Mouse (Mus musculus) heart, embryonic 15.5 days (tissue): ENCODE measurements around the gene Dnaja1. TPM values are rescaled to one million over a fixed set of nuclear protein-coding genes. Genes with fewer than 3 reads are reported as not detected.

ENCODE experiments used
- ATAC-seq: fragments of 200-750 bp; cut with Nextera tagmentation; replicated peaks from 2 replicates; pipeline ENCODE4 v1.8.0; 2017; ENCODE audit warnings: low read depth, moderate TSS enrichment; ENCODE audit not compliant: insufficient number of reproducible peaks, insufficient read depth, low FRiP score
- H3K27ac ChIP-seq: fragments of 300-500 bp; sonication (generic); 2 replicates; pipeline ENCODE4 v1.5.1; 2015; ENCODE audit warnings: mild to moderate bottlenecking, inconsistent platforms
- H3K27me3 ChIP-seq: fragments of 300-500 bp; sonication (generic); 2 replicates; pipeline ENCODE4 v1.6.1; 2015; ENCODE audit warnings: inconsistent platforms
- H3K36me3 ChIP-seq: fragments of 300-500 bp; sonication (generic); 2 replicates; pipeline ENCODE4 v1.6.1; 2015; ENCODE audit warnings: mild to moderate bottlenecking, inconsistent platforms
- H3K4me1 ChIP-seq: fragments of 300-500 bp; sonication (generic); replicated peaks from 2 replicates; pipeline ENCODE4 v1.6.1; 2015; ENCODE audit warnings: inconsistent platforms
- H3K4me2 ChIP-seq: fragments of 300-500 bp; sonication (generic); 2 replicates; pipeline ENCODE4 v1.6.1; 2015; ENCODE audit warnings: inconsistent platforms, mild to moderate bottlenecking, moderate library complexity
- H3K4me3 ChIP-seq: fragments of 300-500 bp; sonication (generic); 2 replicates; pipeline ENCODE4 v1.5.1; 2015; ENCODE audit warnings: mild to moderate bottlenecking, inconsistent platforms
- H3K9ac ChIP-seq: fragments of 300-500 bp; sonication (generic); 2 replicates; pipeline ENCODE4 v1.6.1; 2015; ENCODE audit warnings: mild to moderate bottlenecking, inconsistent platforms
- H3K9me3 ChIP-seq: fragments of 300-500 bp; sonication (generic); replicated peaks from 2 replicates; pipeline ENCODE4 v1.6.1; 2016; ENCODE audit warnings: inconsistent platforms
- WGBS: fragments of 180-500 bp; shearing (Covaris S2); methylation state at CpG from one replicate; pipeline ENCODE4 v1.1.7; 2015; ENCODE audit warnings: mixed read lengths; 5-methylcytosine and 5-hydroxymethylcytosine counted together
- polyA plus RNA-seq: library from polyadenylated mRNA; unstranded; fragments of >200 nt; fragmentation: Nextera tagmentation; extraction: Ambion mirVana; gene quantifications from 2 replicates; pipeline ENCODE4 v1.2.1, GENCODE M21; 2015

The Dnaja1 gene
- polyA plus RNA-seq, 1 experiment from 2014 or later: 250 TPM

GRCm38 (mm10) chr4:40757780-40758420 lies 36.0 kb downstream of the Dnaja1 start, which contains the start of gene Smu1:
Smu1 (minus strand) TSS chr4:40757923.
- Histone ChIP-seq H3K27ac (peak within 1 kb of the TSS; percentile 65), H3K9me3 (no peaks in the 10 kb centered on the region), H3K4me3 (peak within 1 kb of the TSS; percentile 99), H3K4me2 (peak within 1 kb of the TSS; percentile 80), H3K4me1 (peaks cover 5% of the 10 kb centered on the region), H3K27me3 (no peaks in the 10 kb centered on the region), H3K36me3 (peaks cover 28% of the 10 kb centered on the region), H3K9ac (peak within 1 kb of the TSS; percentile 89)
- ATAC-seq: peak; percentile 97
- WGBS: under 1% methylated on average over 40 of the region's 40 CpGs

GRCm38 (mm10) chr4:40759876-40760275 lies 37.9 kb downstream of the Dnaja1 start:
- peaks cover 5% of the 10 kb centered on the region for H3K4me1 ChIP-seq
- no peak for ATAC-seq
- no peaks in the 10 kb centered on the region for H3K9me3 ChIP-seq
- no peak overlapping the region for H3K4me3 ChIP-seq
- no peak overlapping the region for H3K27ac ChIP-seq
- peaks cover 9% of the 10 kb centered on the region for H3K36me3 ChIP-seq
- H3K27me3 ChIP-seq: no peaks in the 10 kb centered on the region
- no peak overlapping the region for H3K9ac ChIP-seq
- H3K4me2 ChIP-seq: no peak overlapping the region
- WGBS: 44% methylated on average over 5 of the region's 5 CpGs

GRCm38 (mm10) chr4:40774279-40775259 lies 52.6 kb downstream of the Dnaja1 start:
- Histone ChIP-seq H3K27me3 (no peaks in the 10 kb centered on the region), H3K4me3 (peak overlapping the region; percentile 32), H3K4me2 (peak overlapping the region; percentile 68), H3K27ac (peak overlapping the region; percentile 8; the same call in 1 of the 2 replicates), H3K4me1 (peaks cover 16% of the 10 kb centered on the region), H3K9ac (peak overlapping the region; percentile 40; the same call in 1 of the 2 replicates), H3K36me3 (no peaks in the 10 kb centered on the region), H3K9me3 (no peaks in the 10 kb centered on the region)
- WGBS: 12% methylated on average over 12 of the region's 12 CpGs
- ATAC-seq: peak; percentile 49; the same call in 1 of the 2 replicates

- H3K4me1 ChIP-seq: peaks cover 21% of the 10 kb centered on the region
- no peaks in the 10 kb centered on the region for H3K36me3 ChIP-seq
- no peak overlapping the region for H3K4me3 ChIP-seq
- no peak overlapping the region for H3K4me2 ChIP-seq
- ATAC-seq: no peak
- H3K9me3 ChIP-seq: no peaks in the 10 kb centered on the region
- no peaks in the 10 kb centered on the region for H3K27me3 ChIP-seq
- H3K27ac ChIP-seq: no peak overlapping the region
- WGBS: 75% methylated on average over 4 of the region's 4 CpGs
- no peak overlapping the region for H3K9ac ChIP-seq
Observed at GRCm38 (mm10) chr4:40776416-40776815, 54.5 kb downstream of the Dnaja1 start.

GRCm38 (mm10) chr4:40777116-40777515 lies 55.2 kb downstream of the Dnaja1 start:
- H3K9ac ChIP-seq: no peak overlapping the region
- no peaks in the 10 kb centered on the region for H3K27me3 ChIP-seq
- no peak for ATAC-seq
- WGBS: 38% methylated on average over 2 of the region's 2 CpGs
- H3K4me3 ChIP-seq: no peak overlapping the region
- H3K27ac ChIP-seq: no peak overlapping the region
- H3K36me3 ChIP-seq: no peaks in the 10 kb centered on the region
- H3K9me3 ChIP-seq: no peaks in the 10 kb centered on the region
- H3K4me2 ChIP-seq: no peak overlapping the region
- peaks cover 28% of the 10 kb centered on the region for H3K4me1 ChIP-seq

- 81% methylated on average over 6 of the region's 6 CpGs for WGBS
- no peak overlapping the region for H3K4me3 ChIP-seq
- H3K4me1 ChIP-seq: peaks cover 27% of the 10 kb centered on the region
- H3K9ac ChIP-seq: no peak overlapping the region
- H3K9me3 ChIP-seq: no peaks in the 10 kb centered on the region
- no peaks in the 10 kb centered on the region for H3K36me3 ChIP-seq
- no peaks in the 10 kb centered on the region for H3K27me3 ChIP-seq
- no peak for ATAC-seq
- H3K4me2 ChIP-seq: no peak overlapping the region
- no peak overlapping the region for H3K27ac ChIP-seq
Observed at GRCm38 (mm10) chr4:40778656-40779055, 56.7 kb downstream of the Dnaja1 start.

- Histone ChIP-seq H3K9me3 (no peaks in the 10 kb centered on the region), H3K4me2 (0 out of 2 replicates have a peak overlapping the region, but pooled peaks have one; percentile 6), H3K27me3 (no peaks in the 10 kb centered on the region), H3K27ac (no peak overlapping the region), H3K9ac (no peak overlapping the region), H3K4me3 (no peak overlapping the region), H3K4me1 (peaks cover 13% of the 10 kb centered on the region), H3K36me3 (no peaks in the 10 kb centered on the region)
- no peak for ATAC-seq
- WGBS: 16% methylated on average over 3 of the region's 3 CpGs
Observed at GRCm38 (mm10) chr4:40781143-40781542, 59.2 kb downstream of the Dnaja1 start.

- Histone ChIP-seq H3K27me3 (no peaks in the 10 kb centered on the region), H3K36me3 (no peaks in the 10 kb centered on the region), H3K4me2 (0 out of 2 replicates have a peak overlapping the region, but pooled peaks have one; percentile 6), H3K4me1 (peaks cover 13% of the 10 kb centered on the region), H3K27ac (no peak overlapping the region; the same call in 1 of the 2 replicates), H3K9ac (no peak overlapping the region), H3K4me3 (no peak overlapping the region), H3K9me3 (no peaks in the 10 kb centered on the region)
- no peak for ATAC-seq
- WGBS: 33% methylated on average over 8 of the region's 8 CpGs
Observed at GRCm38 (mm10) chr4:40781797-40782495, 60.0 kb downstream of the Dnaja1 start.

- WGBS: 91% methylated on average over 4 of the region's 4 CpGs
- H3K9ac ChIP-seq: no peak overlapping the region
- ATAC-seq: no peak
- H3K36me3 ChIP-seq: no peaks in the 10 kb centered on the region
- H3K27ac ChIP-seq: no peak overlapping the region
- no peaks in the 10 kb centered on the region for H3K9me3 ChIP-seq
- H3K4me3 ChIP-seq: no peak overlapping the region
- no peak overlapping the region for H3K4me2 ChIP-seq
- no peaks in the 10 kb centered on the region for H3K27me3 ChIP-seq
- peaks cover 13% of the 10 kb centered on the region for H3K4me1 ChIP-seq
Observed at GRCm38 (mm10) chr4:40783049-40783448, 61.1 kb downstream of the Dnaja1 start.

GRCm38 (mm10) chr4:40784556-40785169 lies 62.7 kb downstream of the Dnaja1 start:
- peaks cover 13% of the 10 kb centered on the region for H3K4me1 ChIP-seq
- no peaks in the 10 kb centered on the region for H3K36me3 ChIP-seq
- H3K4me3 ChIP-seq: no peak overlapping the region
- H3K9me3 ChIP-seq: no peaks in the 10 kb centered on the region
- H3K4me2 ChIP-seq: no peak overlapping the region
- peak overlapping the region; percentile 20 for H3K27ac ChIP-seq
- H3K9ac ChIP-seq: no peak overlapping the region
- H3K27me3 ChIP-seq: no peaks in the 10 kb centered on the region
- 56% methylated on average over 10 of the region's 10 CpGs for WGBS
- ATAC-seq: peak; percentile 65
